Mouse (Mus musculus): ENCODE measurements around the gene Bik.

DNA sequence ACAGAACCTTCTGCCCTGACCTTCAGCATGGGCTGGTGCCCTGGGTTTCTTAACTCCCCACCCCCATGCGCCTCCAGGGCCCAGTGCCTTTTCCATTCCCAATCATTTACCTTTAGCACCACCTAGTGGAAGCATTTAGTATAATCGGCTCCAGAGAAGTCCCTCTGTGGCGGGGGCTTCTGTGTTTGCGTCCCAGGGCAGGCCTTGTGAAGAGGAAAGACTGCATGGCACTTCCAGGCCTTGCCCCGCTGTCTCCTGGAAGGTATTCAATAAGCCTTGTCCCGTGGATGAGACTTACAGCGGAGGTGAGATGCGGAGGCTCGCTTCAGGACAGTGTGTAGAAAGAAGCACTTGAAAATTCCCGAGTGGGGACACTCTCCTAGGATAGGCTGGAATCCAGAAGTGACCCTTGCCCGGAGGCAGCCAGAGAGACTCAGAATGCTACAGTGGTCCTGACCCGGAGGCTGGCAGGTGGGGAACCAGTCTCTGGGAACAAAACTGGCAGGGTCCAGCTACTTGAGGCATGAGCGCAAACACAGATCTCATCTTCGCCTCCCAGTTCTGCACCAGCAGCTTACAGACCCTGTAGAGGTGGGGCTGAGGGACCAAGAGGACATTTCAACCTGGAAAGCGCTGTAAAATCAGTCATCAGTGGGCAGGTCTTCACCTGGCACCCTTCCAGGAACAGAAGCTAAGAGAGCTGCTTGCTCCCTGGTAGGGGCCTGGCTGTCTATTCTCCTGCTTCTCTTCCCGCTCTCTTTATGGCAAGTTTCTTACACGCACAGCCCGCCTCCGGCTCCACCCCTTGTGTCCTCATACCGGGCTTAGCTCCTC, 8.2 kb upstream of the Bik start:
- TF ChIP-seq EP300 (IDR thresholded peaks at IDR 0.05; ENCODE audit: low read depth) (no peak), CTCF (IDR thresholded peaks at IDR 0.05; ENCODE audit: low read depth) (peak; percentile 84)
